Mouse (Mus musculus) heart, embryonic 10.5 days (tissue): ENCODE measurements around the gene Porcn. TPM values are rescaled to one million over a fixed set of nuclear protein-coding genes. Genes with fewer than 3 reads are reported as not detected.

ENCODE experiments used
- DNase-seq: peaks from one replicate; pipeline ENCODE4 v3.0.0-alpha.2; 2017; ENCODE audit warnings: low spot score
- H3K27ac ChIP-seq: fragments of 300-500 bp; sonication (generic); 2 replicates; pipeline ENCODE4 v1.5.1; 2016; ENCODE audit warnings: mild to moderate bottlenecking
- H3K27me3 ChIP-seq: fragments of 300-500 bp; sonication (generic); 2 replicates; pipeline ENCODE4 v1.6.1; 2016; ENCODE audit warnings: mild to moderate bottlenecking; ENCODE audit not compliant: poor library complexity, insufficient read depth, severe bottlenecking
- H3K36me3 ChIP-seq: fragments of 300-500 bp; sonication (generic); 2 replicates; pipeline ENCODE4 v1.6.1; 2016; ENCODE audit warnings: mild to moderate bottlenecking, moderate library complexity
- H3K4me1 ChIP-seq: fragments of 300-500 bp; sonication (generic); 2 replicates; pipeline ENCODE4 v1.6.1; 2016; ENCODE audit warnings: mild to moderate bottlenecking
- H3K4me3 ChIP-seq: fragments of 300-500 bp; sonication (generic); 2 replicates; pipeline ENCODE4 v1.5.1; 2016; ENCODE audit warnings: mild to moderate bottlenecking, moderate library complexity
- H3K9me3 ChIP-seq: fragments of 300-500 bp; sonication (generic); 2 replicates; pipeline ENCODE4 v1.6.1; 2016; ENCODE audit warnings: mild to moderate bottlenecking, moderate library complexity
- WGBS: fragments of 180-500 bp; shearing (Covaris S2); methylation state at CpG from one replicate; pipeline ENCODE4 v1.1.7; 2016; 5-methylcytosine and 5-hydroxymethylcytosine counted together
- polyA plus RNA-seq: library from polyadenylated mRNA; unstranded; fragments of >200 nt; fragmentation: Nextera tagmentation; extraction: Ambion mirVana; gene quantifications from 2 replicates; pipeline ENCODE4 v1.2.1, GENCODE M21; 2016

The Porcn gene
- polyA plus RNA-seq, 1 experiment from 2014 or later: 5.5 TPM

- no peak for DNase-seq
- H3K36me3 ChIP-seq: no peaks in the 10 kb centered on the region
- no peaks in the 10 kb centered on the region for H3K4me1 ChIP-seq
- H3K27me3 ChIP-seq: no peaks in the 10 kb centered on the region
- H3K9me3 ChIP-seq: no peaks in the 10 kb centered on the region
- no peak overlapping the region for H3K27ac ChIP-seq
- no peak overlapping the region for H3K4me3 ChIP-seq
- WGBS: 54% methylated on average over 7 of the region's 7 CpGs
Observed at GRCm38 (mm10) chrX:8222678-8223421, 16.5 kb upstream of the Porcn start.

- 58% methylated on average over 3 of the region's 3 CpGs for WGBS
Observed at GRCm38 (mm10) chrX:8222296-8222677, 16.0 kb upstream of the Porcn start.

GRCm38 (mm10) chrX:8219651-8220050 lies 13.3 kb upstream of the Porcn start:
- no peaks in the 10 kb centered on the region for H3K36me3 ChIP-seq
- no peak overlapping the region for H3K27ac ChIP-seq
- no peaks in the 10 kb centered on the region for H3K4me1 ChIP-seq
- no peak overlapping the region for H3K4me3 ChIP-seq
- WGBS: 21% methylated on average over 8 of the region's 8 CpGs
- DNase-seq: no peak
- H3K9me3 ChIP-seq: no peaks in the 10 kb centered on the region
- no peaks in the 10 kb centered on the region for H3K27me3 ChIP-seq

More at GRCm38 (mm10) chrX:8222296-8222677, 16.0 kb upstream of the Porcn start:
- no peak overlapping the region for H3K4me3 ChIP-seq
- no peaks in the 10 kb centered on the region for H3K27me3 ChIP-seq
- H3K9me3 ChIP-seq: no peaks in the 10 kb centered on the region
- no peak for DNase-seq
- no peaks in the 10 kb centered on the region for H3K36me3 ChIP-seq
- no peaks in the 10 kb centered on the region for H3K4me1 ChIP-seq
- no peak overlapping the region for H3K27ac ChIP-seq

- H3K27me3 ChIP-seq: no peaks in the 10 kb centered on the region
- no peak overlapping the region for H3K27ac ChIP-seq
- no peak overlapping the region for H3K4me3 ChIP-seq
- H3K9me3 ChIP-seq: no peaks in the 10 kb centered on the region
- H3K36me3 ChIP-seq: no peaks in the 10 kb centered on the region
- H3K4me1 ChIP-seq: no peaks in the 10 kb centered on the region
- WGBS: 27% methylated on average over 2 of the region's 2 CpGs
- no peak for DNase-seq
Observed at GRCm38 (mm10) chrX:8218114-8218513, 11.8 kb upstream of the Porcn start.

- H3K36me3 ChIP-seq: no peaks in the 10 kb centered on the region
- H3K4me3 ChIP-seq: no peak overlapping the region
- WGBS: 27% methylated on average over 6 of the region's 6 CpGs
Observed at GRCm38 (mm10) chrX:8217383-8217782, 11.1 kb upstream of the Porcn start.

GRCm38 (mm10) chrX:8211490-8212207 lies 5.3 kb upstream of the Porcn start:
- no peaks in the 10 kb centered on the region for H3K9me3 ChIP-seq
- DNase-seq: no peak
- no peaks in the 10 kb centered on the region for H3K27me3 ChIP-seq
- H3K4me3 ChIP-seq: no peak overlapping the region
- H3K4me1 ChIP-seq: no peaks in the 10 kb centered on the region
- H3K27ac ChIP-seq: no peak overlapping the region
- 66% methylated on average over 7 of the region's 7 CpGs for WGBS
- H3K36me3 ChIP-seq: no peaks in the 10 kb centered on the region

More at GRCm38 (mm10) chrX:8217383-8217782, 11.1 kb upstream of the Porcn start:
- Histone ChIP-seq H3K27me3 (no peaks in the 10 kb centered on the region), H3K27ac (no peak overlapping the region), H3K4me1 (no peaks in the 10 kb centered on the region), H3K9me3 (no peaks in the 10 kb centered on the region)
- DNase-seq: no peak

- Histone ChIP-seq H3K36me3 (no peaks in the 10 kb centered on the region), H3K4me3 (no peak overlapping the region), H3K27ac (no peak overlapping the region), H3K27me3 (no peaks in the 10 kb centered on the region), H3K9me3 (no peaks in the 10 kb centered on the region), H3K4me1 (no peaks in the 10 kb centered on the region)
- WGBS: 58% methylated on average over 2 of the region's 2 CpGs
- no peak for DNase-seq
Observed at GRCm38 (mm10) chrX:8209720-8210119, 3.4 kb upstream of the Porcn start.

- WGBS: 17% methylated on average over 4 of the region's 4 CpGs
- Histone ChIP-seq H3K27me3 (no peaks in the 10 kb centered on the region), H3K36me3 (no peaks in the 10 kb centered on the region), H3K9me3 (no peaks in the 10 kb centered on the region), H3K27ac (no peak overlapping the region), H3K4me3 (0 out of 2 replicates have a peak overlapping the region, but pooled peaks have one; percentile 61), H3K4me1 (no peaks in the 10 kb centered on the region)
- DNase-seq: no peak
Observed at GRCm38 (mm10) chrX:8207224-8207623, 899 bp upstream of the Porcn start.

GRCm38 (mm10) chrX:8206694-8207197 lies 421 bp upstream of the Porcn start:
- DNase-seq: no peak
- 16% methylated on average over 11 of the region's 11 CpGs for WGBS

GRCm38 (mm10) chrX:8205551-8205950 lies 774 bp downstream of the Porcn start:
- no peaks in the 10 kb centered on the region for H3K9me3 ChIP-seq
- H3K4me1 ChIP-seq: no peaks in the 10 kb centered on the region
- DNase-seq: no peak
- H3K27ac ChIP-seq: no peak overlapping the region
- no peaks in the 10 kb centered on the region for H3K27me3 ChIP-seq
- H3K4me3 ChIP-seq: peak overlapping the region; percentile 61
- no peaks in the 10 kb centered on the region for H3K36me3 ChIP-seq
- 31% methylated on average over 7 of the region's 7 CpGs for WGBS

More at GRCm38 (mm10) chrX:8206694-8207197, 421 bp upstream of the Porcn start:
- peak overlapping the region; percentile 56; the same call in 1 of the 2 replicates for H3K27ac ChIP-seq
- no peaks in the 10 kb centered on the region for H3K9me3 ChIP-seq
- no peaks in the 10 kb centered on the region for H3K4me1 ChIP-seq
- no peaks in the 10 kb centered on the region for H3K36me3 ChIP-seq
- peak overlapping the region; percentile 61 for H3K4me3 ChIP-seq
- no peaks in the 10 kb centered on the region for H3K27me3 ChIP-seq

- Histone ChIP-seq H3K4me3 (no peak overlapping the region), H3K36me3 (no peaks in the 10 kb centered on the region), H3K27ac (no peak overlapping the region), H3K27me3 (no peaks in the 10 kb centered on the region), H3K4me1 (no peaks in the 10 kb centered on the region), H3K9me3 (no peaks in the 10 kb centered on the region)
- DNase-seq: no peak
- 64% methylated on average over 4 of the region's 4 CpGs for WGBS
Observed at GRCm38 (mm10) chrX:8205088-8205487, 1.2 kb downstream of the Porcn start.

GRCm38 (mm10) chrX:8204076-8204475 lies 2.2 kb downstream of the Porcn start:
- no peak for DNase-seq
- H3K27ac ChIP-seq: no peak overlapping the region
- WGBS: 77% methylated on average over 10 of the region's 10 CpGs

GRCm38 (mm10) chrX:8203105-8203504 lies 3.2 kb downstream of the Porcn start:
- no peaks in the 10 kb centered on the region for H3K27me3 ChIP-seq
- H3K27ac ChIP-seq: no peak overlapping the region
- 79% methylated on average over 14 of the region's 14 CpGs for WGBS

More at GRCm38 (mm10) chrX:8204076-8204475, 2.2 kb downstream of the Porcn start:
- Histone ChIP-seq H3K27me3 (no peaks in the 10 kb centered on the region), H3K4me3 (no peak overlapping the region), H3K9me3 (no peaks in the 10 kb centered on the region), H3K36me3 (no peaks in the 10 kb centered on the region), H3K4me1 (no peaks in the 10 kb centered on the region)

More at GRCm38 (mm10) chrX:8203105-8203504, 3.2 kb downstream of the Porcn start:
- no peak for DNase-seq
- H3K36me3 ChIP-seq: no peaks in the 10 kb centered on the region
- H3K4me1 ChIP-seq: no peaks in the 10 kb centered on the region
- H3K4me3 ChIP-seq: no peak overlapping the region
- H3K9me3 ChIP-seq: no peaks in the 10 kb centered on the region
